Mouse (Mus musculus) intestine, embryonic 15.5 days (tissue): ENCODE data around the gene Nsun4. TPM values are rescaled to one million over a fixed set of nuclear protein-coding genes. Genes with fewer than 3 reads are reported as not detected.

Source experiments
- ATAC-seq: fragments of 200-750 bp; cut with Nextera tagmentation; 2 replicates; pipeline ENCODE4 v1.8.0; 2017; ENCODE audit warnings: moderate TSS enrichment, moderate library complexity
- H3K27ac ChIP-seq: fragments of 300-500 bp; sonication (generic); 2 replicates; pipeline ENCODE4 v1.5.1; 2015; ENCODE audit warnings: mild to moderate bottlenecking, inconsistent platforms
- H3K27me3 ChIP-seq: fragments of 300-500 bp; sonication (generic); replicated peaks from 2 replicates; pipeline ENCODE4 v1.6.1; 2015; ENCODE audit warnings: inconsistent platforms
- H3K36me3 ChIP-seq: fragments of 300-500 bp; sonication (generic); 2 replicates; pipeline ENCODE4 v1.6.1; 2015; ENCODE audit warnings: inconsistent platforms
- H3K4me1 ChIP-seq: fragments of 300-500 bp; sonication (generic); replicated peaks from 2 replicates; pipeline ENCODE4 v1.6.1; 2015; ENCODE audit warnings: inconsistent platforms
- H3K4me2 ChIP-seq: fragments of 300-500 bp; sonication (generic); replicated peaks from 2 replicates; pipeline ENCODE4 v1.6.1; 2015; ENCODE audit warnings: mild to moderate bottlenecking, inconsistent platforms
- H3K4me3 ChIP-seq: fragments of 300-500 bp; sonication (generic); replicated peaks from 2 replicates; pipeline ENCODE4 v1.5.1; 2015; ENCODE audit warnings: inconsistent platforms
- H3K9ac ChIP-seq: fragments of 300-500 bp; sonication (generic); 2 replicates; pipeline ENCODE4 v1.6.1; 2015; ENCODE audit warnings: inconsistent platforms
- H3K9me3 ChIP-seq: fragments of 300-500 bp; sonication (generic); 2 replicates; pipeline ENCODE4 v1.6.1; 2016; ENCODE audit warnings: inconsistent platforms
- WGBS: fragments of 180-500 bp; shearing (Covaris S2); methylation state at CpG from one replicate; pipeline ENCODE4 v1.1.7; 2015; 5-methylcytosine and 5-hydroxymethylcytosine counted together
- polyA plus RNA-seq: library from polyadenylated mRNA; unstranded; fragments of >200 nt; fragmentation: Nextera tagmentation; extraction: Ambion mirVana; gene quantifications from 2 replicates; pipeline ENCODE4 v1.2.1, GENCODE M21; 2015

The Nsun4 gene
- polyA plus RNA-seq, 1 experiment from 2014 or later, result 30.1 TPM

GRCm38 (mm10) chr4:116073146-116073545 lies 19.5 kb upstream of the Nsun4 start:
- no peak for ATAC-seq
- H3K27me3 ChIP-seq, result no peaks in the 10 kb centered on the region
- 52% methylated on average over 4 of the region's 4 CpGs for WGBS
- H3K36me3 ChIP-seq, result peaks cover 14% of the 10 kb centered on the region
- H3K4me1 ChIP-seq, result peaks cover 17% of the 10 kb centered on the region
- H3K4me3 ChIP-seq, result 0 out of 2 replicates have a peak overlapping the region, but pooled peaks have one; percentile 6
- H3K9ac ChIP-seq, result no peak overlapping the region
- peak overlapping the region; percentile 87 for H3K4me2 ChIP-seq
- H3K9me3 ChIP-seq, result no peaks in the 10 kb centered on the region
- no peak overlapping the region for H3K27ac ChIP-seq

GRCm38 (mm10) chr4:116070116-116070515 lies 16.4 kb upstream of the Nsun4 start:
- no peak overlapping the region for H3K9ac ChIP-seq
- H3K27me3 ChIP-seq, result no peaks in the 10 kb centered on the region
- H3K36me3 ChIP-seq, result peaks cover 17% of the 10 kb centered on the region
- no peak overlapping the region for H3K4me2 ChIP-seq
- no peak for ATAC-seq
- no peak overlapping the region for H3K4me3 ChIP-seq
- no peak overlapping the region for H3K27ac ChIP-seq
- H3K9me3 ChIP-seq, result no peaks in the 10 kb centered on the region
- 75% methylated on average over 6 of the region's 6 CpGs for WGBS
- peaks cover 5% of the 10 kb centered on the region; the same call in 1 of the 2 replicates for H3K4me1 ChIP-seq

- WGBS, result 25% methylated on average over 1 of the region's 1 CpGs
- H3K4me3 ChIP-seq, result no peak overlapping the region
- H3K4me1 ChIP-seq, result no peaks in the 10 kb centered on the region
- H3K9me3 ChIP-seq, result no peaks in the 10 kb centered on the region
- peaks cover 10% of the 10 kb centered on the region; the same call in 1 of the 2 replicates for H3K36me3 ChIP-seq
- no peaks in the 10 kb centered on the region for H3K27me3 ChIP-seq
- ATAC-seq, result no peak
- no peak overlapping the region for H3K9ac ChIP-seq
- no peak overlapping the region for H3K4me2 ChIP-seq
- H3K27ac ChIP-seq, result no peak overlapping the region
These were observed 10.2 kb upstream of the Nsun4 start for GRCm38 (mm10) chr4:116063855-116064254.

GRCm38 (mm10) chr4:116059012-116059726 lies 5.5 kb upstream of the Nsun4 start:
- H3K27ac ChIP-seq, result no peak overlapping the region
- H3K4me2 ChIP-seq, result no peak overlapping the region
- no peaks in the 10 kb centered on the region for H3K27me3 ChIP-seq
- no peak overlapping the region for H3K4me3 ChIP-seq
- H3K36me3 ChIP-seq, result no peaks in the 10 kb centered on the region
- no peak for ATAC-seq
- H3K4me1 ChIP-seq, result no peaks in the 10 kb centered on the region
- 77% methylated on average over 5 of the region's 5 CpGs for WGBS
- no peak overlapping the region for H3K9ac ChIP-seq
- no peaks in the 10 kb centered on the region for H3K9me3 ChIP-seq

GRCm38 (mm10) chr4:116057559-116057958 lies 3.9 kb upstream of the Nsun4 start:
- Histone ChIP-seq H3K36me3 (no peaks in the 10 kb centered on the region), H3K4me3 (no peak overlapping the region), H3K27me3 (no peaks in the 10 kb centered on the region), H3K9ac (no peak overlapping the region), H3K4me1 (0 out of 2 replicates have a peak, but pooled peaks cover 3% of the 10 kb centered on the region), H3K9me3 (no peaks in the 10 kb centered on the region), H3K4me2 (no peak overlapping the region), H3K27ac (no peak overlapping the region)
- no peak for ATAC-seq
- WGBS, result 4% methylated on average over 1 of the region's 1 CpGs

- Histone ChIP-seq H3K9me3 (no peaks in the 10 kb centered on the region), H3K27me3 (no peaks in the 10 kb centered on the region), H3K27ac (peak overlapping the region; percentile 92), H3K4me2 (peak overlapping the region; percentile 86), H3K9ac (peak overlapping the region; percentile 56), H3K4me1 (0 out of 2 replicates have a peak, but pooled peaks cover 10% of the 10 kb centered on the region), H3K36me3 (0 out of 2 replicates have a peak, but pooled peaks cover 3% of the 10 kb centered on the region), H3K4me3 (peak overlapping the region; percentile 58)
- peak; percentile 59 for ATAC-seq
- WGBS, result 5% methylated on average over 22 of the region's 22 CpGs
These were observed 966 bp downstream of the Nsun4 start for GRCm38 (mm10) chr4:116052526-116053293.

- Histone ChIP-seq H3K4me2 (no peak overlapping the region), H3K4me1 (0 out of 2 replicates have a peak, but pooled peaks cover 10% of the 10 kb centered on the region), H3K27me3 (no peaks in the 10 kb centered on the region), H3K9me3 (no peaks in the 10 kb centered on the region), H3K4me3 (no peak overlapping the region), H3K9ac (no peak overlapping the region), H3K36me3 (0 out of 2 replicates have a peak, but pooled peaks cover 3% of the 10 kb centered on the region), H3K27ac (no peak overlapping the region)
- 88% methylated on average over 3 of the region's 3 CpGs for WGBS
- no peak for ATAC-seq
These were observed 4.5 kb downstream of the Nsun4 start for GRCm38 (mm10) chr4:116049211-116049610.

- no peak for ATAC-seq
- Histone ChIP-seq H3K4me1 (0 out of 2 replicates have a peak, but pooled peaks cover 10% of the 10 kb centered on the region), H3K9me3 (no peaks in the 10 kb centered on the region), H3K9ac (no peak overlapping the region), H3K4me2 (no peak overlapping the region), H3K4me3 (no peak overlapping the region), H3K27ac (0 out of 2 replicates have a peak overlapping the region, but pooled peaks have one; percentile 18), H3K27me3 (no peaks in the 10 kb centered on the region), H3K36me3 (0 out of 2 replicates have a peak, but pooled peaks cover 6% of the 10 kb centered on the region)
- 75% methylated on average over 7 of the region's 7 CpGs for WGBS
These were observed 5.4 kb downstream of the Nsun4 start for GRCm38 (mm10) chr4:116048130-116048920.

GRCm38 (mm10) chr4:116047681-116048080 lies 6.0 kb downstream of the Nsun4 start:
- no peaks in the 10 kb centered on the region for H3K27me3 ChIP-seq
- H3K27ac ChIP-seq, result no peak overlapping the region
- WGBS, result 88% methylated on average over 1 of the region's 1 CpGs
- ATAC-seq, result no peak
- H3K4me3 ChIP-seq, result no peak overlapping the region
- H3K9me3 ChIP-seq, result no peaks in the 10 kb centered on the region
- peaks cover 6% of the 10 kb centered on the region; the same call in 1 of the 2 replicates for H3K36me3 ChIP-seq
- 0 out of 2 replicates have a peak, but pooled peaks cover 8% of the 10 kb centered on the region for H3K4me1 ChIP-seq
- no peak overlapping the region for H3K9ac ChIP-seq
- H3K4me2 ChIP-seq, result no peak overlapping the region

GRCm38 (mm10) chr4:116046604-116047003 lies 7.1 kb downstream of the Nsun4 start:
- WGBS, result 90% methylated on average over 2 of the region's 2 CpGs
- H3K4me2 ChIP-seq, result no peak overlapping the region
- H3K4me3 ChIP-seq, result no peak overlapping the region
- H3K27ac ChIP-seq, result no peak overlapping the region
- no peaks in the 10 kb centered on the region for H3K9me3 ChIP-seq
- H3K4me1 ChIP-seq, result no peaks in the 10 kb centered on the region
- H3K9ac ChIP-seq, result no peak overlapping the region
- no peaks in the 10 kb centered on the region for H3K27me3 ChIP-seq
- no peak for ATAC-seq
- H3K36me3 ChIP-seq, result peaks cover 6% of the 10 kb centered on the region; the same call in 1 of the 2 replicates

- no peak overlapping the region for H3K27ac ChIP-seq
- H3K4me3 ChIP-seq, result no peak overlapping the region
- no peak for ATAC-seq
- H3K4me2 ChIP-seq, result no peak overlapping the region
- no peaks in the 10 kb centered on the region for H3K27me3 ChIP-seq
- no peaks in the 10 kb centered on the region for H3K4me1 ChIP-seq
- peaks cover 3% of the 10 kb centered on the region; the same call in 1 of the 2 replicates for H3K36me3 ChIP-seq
- H3K9ac ChIP-seq, result no peak overlapping the region
- no peaks in the 10 kb centered on the region for H3K9me3 ChIP-seq
- WGBS, result 78% methylated on average over 3 of the region's 3 CpGs
These were observed 11.5 kb downstream of the Nsun4 start for GRCm38 (mm10) chr4:116042186-116042585.

- Histone ChIP-seq H3K27ac (no peak overlapping the region), H3K27me3 (no peaks in the 10 kb centered on the region), H3K4me2 (no peak overlapping the region), H3K9ac (no peak overlapping the region), H3K9me3 (no peaks in the 10 kb centered on the region), H3K4me3 (no peak overlapping the region), H3K36me3 (peaks cover 4% of the 10 kb centered on the region; the same call in 1 of the 2 replicates), H3K4me1 (no peaks in the 10 kb centered on the region)
- 82% methylated on average over 2 of the region's 2 CpGs for WGBS
- peak; percentile 71 for ATAC-seq
These were observed 13.2 kb downstream of the Nsun4 start for GRCm38 (mm10) chr4:116040466-116040865.
